Mouse (Mus musculus): Measurements from ENCODE around the gene Dhfr.

Gene Dhfr

DNA sequence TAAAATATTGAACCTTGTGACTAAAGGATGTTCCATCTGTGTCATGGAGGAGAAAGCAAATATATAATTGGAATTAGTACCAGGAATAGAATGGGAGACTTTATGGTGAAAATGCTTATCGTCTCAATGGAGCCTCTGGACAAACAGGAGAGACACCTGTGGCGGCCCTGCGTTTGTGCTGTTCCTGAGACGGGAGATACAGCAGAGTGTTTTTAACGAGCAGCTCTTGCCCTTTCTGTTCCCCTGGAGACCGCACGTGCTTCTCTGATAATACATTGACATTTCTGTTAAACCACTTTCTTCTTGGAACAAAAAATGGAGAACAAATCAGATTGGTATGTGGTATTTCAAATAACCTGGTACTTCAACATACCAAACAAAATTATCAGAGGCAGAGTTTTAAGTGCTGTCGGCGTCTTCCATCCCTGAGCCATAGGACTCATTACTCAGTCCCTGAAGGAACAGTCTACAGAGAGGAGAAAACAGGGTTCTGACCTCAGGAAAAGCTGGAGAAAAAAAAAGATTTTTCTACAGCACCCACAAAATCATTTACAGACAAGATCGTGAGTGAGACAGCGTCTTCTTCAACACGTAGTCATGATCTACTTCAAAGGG lies 38.6 kb downstream of the Dhfr start:
- DNase-seq (ENCODE audit: low read depth) = no peak

GRCm38 (mm10) chr13:92398491-92399384 lies 44.2 kb downstream of the Dhfr start:
- DNase-seq (ENCODE audit: low read depth) = no peak

- DNase-seq (ENCODE audit: low read depth) = no peak
Measured at GRCm38 (mm10) chr13:92402063-92402462, 47.5 kb downstream of the Dhfr start.

DNA sequence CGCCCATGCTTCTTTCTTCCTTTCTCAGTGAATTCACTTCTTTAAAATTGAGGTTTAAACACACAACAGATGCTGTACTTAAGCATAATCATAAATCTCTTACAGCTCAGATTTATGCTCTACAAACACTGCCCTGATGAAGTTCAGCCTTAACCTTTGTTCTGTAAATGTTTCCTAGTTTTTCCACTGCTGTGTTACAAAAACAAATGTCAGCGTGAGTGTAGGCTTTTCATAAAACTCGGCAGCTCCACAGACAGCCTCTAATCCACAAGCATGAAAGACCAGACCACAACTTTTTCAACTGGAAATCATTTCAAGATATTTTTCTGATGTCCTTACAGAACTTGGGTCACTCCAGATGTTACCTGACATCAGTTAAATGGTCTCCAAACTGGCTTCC lies 49.0 kb downstream of the Dhfr start:
- no peak for DNase-seq (ENCODE audit: low read depth)

GRCm38 (mm10) chr13:92410486-92410885 lies 56.0 kb downstream of the Dhfr start:
- DNase-seq (ENCODE audit: low read depth) = no peak

- no peak for DNase-seq (ENCODE audit: low read depth)
Measured at GRCm38 (mm10) chr13:92419630-92420029, 65.1 kb downstream of the Dhfr start.

DNA sequence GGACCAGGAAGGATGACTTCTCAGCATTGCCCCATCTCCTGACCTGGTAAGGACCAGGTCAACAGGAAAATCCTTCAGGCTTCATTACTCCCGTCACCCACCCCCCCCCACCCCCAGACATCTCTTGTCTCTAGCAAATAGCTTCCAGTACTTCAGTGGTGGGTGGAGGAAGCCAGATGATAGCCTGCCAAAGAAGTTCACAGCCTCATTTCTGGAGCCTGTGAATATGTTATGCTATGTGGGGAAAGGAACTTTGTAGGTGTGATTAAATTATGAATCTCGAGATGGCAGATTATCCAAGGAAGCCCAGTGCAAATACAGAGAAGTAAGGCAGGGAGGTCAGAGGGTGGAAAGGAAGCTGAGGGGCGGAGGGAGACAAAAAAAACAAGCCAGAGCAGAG lies 69.2 kb downstream of the Dhfr start:
- DNase-seq (ENCODE audit: low read depth) = no peak

DNA sequence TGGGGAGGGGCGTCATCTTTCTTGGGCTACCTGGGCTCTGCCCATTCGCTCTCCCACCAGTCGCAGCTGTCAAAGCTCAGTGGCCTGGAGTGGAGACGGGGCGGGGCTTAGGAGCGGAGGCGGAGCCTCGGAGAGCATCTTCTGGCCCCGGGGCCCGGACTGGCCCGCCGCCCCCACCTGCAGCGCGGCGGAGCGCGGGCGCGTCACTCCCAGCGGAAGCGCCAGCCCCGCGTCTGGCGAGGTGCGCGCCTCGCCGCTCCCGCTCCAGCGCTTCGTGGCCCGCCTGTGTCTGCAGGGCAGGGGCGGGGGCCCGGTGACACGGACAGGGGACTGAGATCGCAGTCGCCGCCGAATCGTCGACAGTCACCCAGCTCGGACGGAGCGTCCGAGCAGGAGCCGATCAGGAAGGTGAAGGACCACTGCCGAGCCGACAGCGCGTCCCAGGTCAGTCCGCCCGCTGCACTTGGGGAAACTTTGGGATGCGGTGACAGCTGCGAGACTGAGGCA lies 71.3 kb downstream of the Dhfr start, which contains the start of gene Ankrd34b:
Gene Ankrd34b, plus strand, starts transcription at position 139 of the 507 bp plus-strand sequence.
- DNase-seq (ENCODE audit: low read depth) = peak; percentile 2

DNA sequence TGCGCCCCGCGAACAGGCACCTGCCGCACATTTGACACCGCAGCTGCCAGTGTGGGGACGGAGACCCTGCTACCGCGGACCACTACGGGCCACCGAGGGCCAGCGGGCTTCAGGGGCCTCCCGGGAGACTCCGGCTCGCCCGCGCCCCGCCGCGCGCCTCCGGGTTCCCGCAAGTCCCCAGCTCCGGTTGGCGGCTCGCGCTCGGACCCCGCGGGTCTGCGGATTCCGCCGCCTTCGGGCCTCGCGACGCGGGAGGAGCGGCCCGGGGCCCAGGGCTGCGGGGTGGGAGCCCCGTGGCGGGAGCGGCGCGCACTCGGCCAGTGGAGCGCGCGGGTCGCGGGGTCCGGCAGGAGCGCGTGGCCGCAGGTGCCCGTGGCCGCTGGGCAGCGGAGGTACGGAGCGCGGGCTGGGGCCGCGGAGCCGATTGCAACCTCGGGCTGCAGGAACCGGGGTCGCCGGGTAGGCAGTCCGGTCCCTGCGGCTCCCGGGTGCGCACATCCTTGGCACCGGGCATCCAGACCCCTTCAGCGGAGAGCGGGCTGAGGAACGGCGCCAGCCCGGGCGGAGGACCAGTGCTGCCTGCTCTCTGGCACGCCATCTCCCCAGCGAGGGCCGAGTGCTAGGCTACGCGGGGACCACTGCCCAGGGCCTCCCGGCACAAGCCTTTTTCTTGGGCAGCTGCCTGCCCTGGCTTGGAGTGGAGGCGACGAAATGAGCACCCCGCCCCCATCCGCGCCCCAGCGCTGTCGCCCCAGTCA lies 71.9 kb downstream of the Dhfr start:
- DNase-seq (ENCODE audit: low read depth) = no peak

DNA sequence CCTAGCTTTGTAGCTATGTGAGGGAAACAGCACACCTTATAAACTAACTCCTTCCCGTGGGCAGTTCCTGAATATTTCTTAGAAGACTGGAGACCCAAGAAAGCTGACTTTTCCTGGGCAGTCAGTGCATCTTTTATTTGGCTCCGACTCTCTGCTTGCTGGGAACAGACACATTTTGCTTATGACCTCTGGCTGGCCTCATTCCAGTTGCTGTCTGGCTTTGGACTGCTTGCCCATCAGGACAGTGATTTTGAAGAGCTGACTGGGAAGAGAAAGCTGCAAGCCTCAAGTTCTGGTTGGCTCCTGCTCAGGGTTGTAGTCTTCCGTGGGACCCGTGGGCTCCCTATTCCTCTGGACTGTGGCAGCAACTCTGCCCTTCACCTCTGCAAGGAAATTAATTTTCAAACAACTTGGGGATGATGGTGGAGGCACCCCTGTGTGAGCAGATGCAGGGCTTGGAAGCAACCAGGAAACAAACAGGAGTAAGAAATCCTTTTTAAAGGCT lies 72.9 kb downstream of the Dhfr start:
- no peak for DNase-seq (ENCODE audit: low read depth)

Measured in naive thymus-derived CD4-positive, alpha-beta T cell, adult 2 months (primary cell).